Mouse (Mus musculus) intestine, postnatal 0 days (tissue): ENCODE data around the gene Il31. TPM values are rescaled to one million over a fixed set of nuclear protein-coding genes. Genes with fewer than 3 reads are reported as not detected.

Experiments
- ATAC-seq: fragments of 200-750 bp; cut with Nextera tagmentation; 2 replicates; pipeline ENCODE4 v1.8.0; 2017; ENCODE audit warnings: mild to moderate bottlenecking, moderate TSS enrichment, moderate library complexity
- H3K27ac ChIP-seq: fragments of 300-500 bp; sonication (generic); 2 replicates; pipeline ENCODE4 v1.5.1; 2014; ENCODE audit warnings: mild to moderate bottlenecking, low read depth, low read length, moderate library complexity
- H3K27me3 ChIP-seq: fragments of 300-500 bp; sonication (generic); replicated peaks from 2 replicates; pipeline ENCODE4 v1.6.1; 2014; ENCODE audit warnings: low read length, mixed read lengths; ENCODE audit not compliant: control insufficient read depth, insufficient read depth
- H3K36me3 ChIP-seq: fragments of 300-500 bp; sonication (generic); 2 replicates; pipeline ENCODE4 v1.6.1; 2014; ENCODE audit warnings: mild to moderate bottlenecking, moderate library complexity; ENCODE audit not compliant: control insufficient read depth, insufficient read depth
- H3K4me1 ChIP-seq: fragments of 300-500 bp; sonication (generic); replicated peaks from 2 replicates; pipeline ENCODE4 v1.6.1; 2014; ENCODE audit warnings: antibody characterized with exemption, low read length, mixed read lengths; ENCODE audit not compliant: control insufficient read depth, insufficient read depth
- H3K4me2 ChIP-seq: fragments of 300-500 bp; sonication (generic); replicated peaks from 2 replicates; pipeline ENCODE4 v1.6.1; 2014; ENCODE audit warnings: low read depth, mild to moderate bottlenecking, moderate library complexity
- H3K4me3 ChIP-seq: fragments of 300-500 bp; sonication (generic); 2 replicates; pipeline ENCODE4 v1.5.1; 2014; ENCODE audit warnings: low read depth, low read length
- H3K9ac ChIP-seq: fragments of 300-500 bp; sonication (generic); 2 replicates; pipeline ENCODE4 v1.6.1; 2014; ENCODE audit warnings: mild to moderate bottlenecking, low read depth, low read length
- H3K9me3 ChIP-seq: fragments of 300-500 bp; sonication (generic); 2 replicates; pipeline ENCODE4 v1.6.1; 2016; ENCODE audit warnings: mixed run types; ENCODE audit not compliant: control insufficient read depth
- CTCF ChIP-seq: sonication (generic); IDR thresholded peaks from 2 replicates; pipeline ENCODE4 v1.5.1; 2016; ENCODE audit warnings: low read depth, mild to moderate bottlenecking, control low read depth, antibody characterized with exemption, moderate library complexity
- whole genome bisulfite sequencing: fragments of 180-500 bp; shearing (Covaris S2); extraction: QIAGEN DNeasy Blood & Tissue Kit; methylation state at CpG from one replicate; pipeline ENCODE4 v1.1.7; 2014; 5-methylcytosine and 5-hydroxymethylcytosine counted together
- microRNA-seq: library from miRNA; unstranded; fragments of <30 nt; microRNA quantifications from one replicate; pipeline ENCODE4, GENCODE M21; 2016
- polyA plus RNA-seq: library from polyadenylated mRNA; unstranded; fragments of >200 nt; fragmentation: Nextera tagmentation; extraction: Ambion mirVana; gene quantifications from 2 replicates; pipeline ENCODE4 v1.2.1, GENCODE M21; 2015

Gene Il31
- polyA plus RNA-seq, 1 experiment from 2014 or later = not detected

GRCm38 (mm10) chr5:123439312-123439711 is 50.0 kb downstream of the Il31 start:
- no peak for TF ChIP-seq CTCF
- ATAC-seq = no peak
- WGBS = 97% methylated on average over 1 of the region's 1 CpGs
- H3K9ac ChIP-seq = no peak overlapping the region
- H3K4me1 ChIP-seq = 0 out of 2 replicates have a peak, but pooled peaks cover 3% of the 10 kb centered on the region
- no peak overlapping the region for H3K4me3 ChIP-seq
- no peak overlapping the region for H3K27ac ChIP-seq
- H3K27me3 ChIP-seq = no peaks in the 10 kb centered on the region
- H3K36me3 ChIP-seq = peaks cover 30% of the 10 kb centered on the region
- H3K4me2 ChIP-seq = no peak overlapping the region
- no peaks in the 10 kb centered on the region for H3K9me3 ChIP-seq

- Histone ChIP-seq H3K4me2 (no peak overlapping the region), H3K36me3 (peaks cover 24% of the 10 kb centered on the region), H3K4me1 (0 out of 2 replicates have a peak, but pooled peaks cover 3% of the 10 kb centered on the region), H3K9ac (no peak overlapping the region), H3K27ac (no peak overlapping the region), H3K4me3 (no peak overlapping the region), H3K9me3 (no peaks in the 10 kb centered on the region), H3K27me3 (no peaks in the 10 kb centered on the region)
- 78% methylated on average over 3 of the region's 3 CpGs for WGBS
- no peak for TF ChIP-seq CTCF
- ATAC-seq = no peak
Observed at GRCm38 (mm10) chr5:123438381-123438780, 50.9 kb downstream of the Il31 start.

- Histone ChIP-seq H3K27me3 (no peaks in the 10 kb centered on the region), H3K27ac (no peak overlapping the region), H3K9ac (no peak overlapping the region), H3K4me2 (no peak overlapping the region), H3K4me1 (peaks cover 3% of the 10 kb centered on the region; the same call in 1 of the 2 replicates), H3K9me3 (no peaks in the 10 kb centered on the region), H3K4me3 (no peak overlapping the region), H3K36me3 (peaks cover 8% of the 10 kb centered on the region)
- no peak for ATAC-seq
- peak; percentile 87 for TF ChIP-seq CTCF
- 34% methylated on average over 4 of the region's 4 CpGs for WGBS
Observed at GRCm38 (mm10) chr5:123436780-123437175, 52.5 kb downstream of the Il31 start.

- no peak for ATAC-seq
- no peak overlapping the region; the same call in 1 of the 2 replicates for H3K27ac ChIP-seq
- WGBS = 58% methylated on average over 8 of the region's 8 CpGs
Observed at GRCm38 (mm10) chr5:123436071-123436779, 53.1 kb downstream of the Il31 start.

GRCm38 (mm10) chr5:123432305-123432874 is 56.9 kb downstream of the Il31 start:
- WGBS = 61% methylated on average over 3 of the region's 3 CpGs
- Histone ChIP-seq H3K9ac (no peak overlapping the region), H3K27ac (0 out of 2 replicates have a peak overlapping the region, but pooled peaks have one; percentile 35), H3K4me1 (peaks cover 3% of the 10 kb centered on the region; the same call in 1 of the 2 replicates), H3K9me3 (no peaks in the 10 kb centered on the region), H3K36me3 (no peaks in the 10 kb centered on the region; the same call in 1 of the 2 replicates), H3K4me2 (no peak overlapping the region), H3K27me3 (no peaks in the 10 kb centered on the region), H3K4me3 (no peak overlapping the region)
- no peak for ATAC-seq
- no peak for TF ChIP-seq CTCF

More at GRCm38 (mm10) chr5:123436071-123436779, 53.1 kb downstream of the Il31 start:
- Histone ChIP-seq H3K4me2 (0 out of 2 replicates have a peak overlapping the region, but pooled peaks have one; percentile 3), H3K27me3 (no peaks in the 10 kb centered on the region), H3K36me3 (peaks cover 3% of the 10 kb centered on the region), H3K9me3 (no peaks in the 10 kb centered on the region), H3K4me3 (no peak overlapping the region), H3K9ac (no peak overlapping the region), H3K4me1 (peaks cover 3% of the 10 kb centered on the region; the same call in 1 of the 2 replicates)
- peak; percentile 45 for TF ChIP-seq CTCF

- ATAC-seq = no peak
- WGBS = 66% methylated on average over 13 of the region's 13 CpGs
- no peak for TF ChIP-seq CTCF
- Histone ChIP-seq H3K27ac (peak overlapping the region; percentile 35; the same call in 1 of the 2 replicates), H3K4me3 (no peak overlapping the region), H3K9ac (no peak overlapping the region), H3K4me2 (no peak overlapping the region), H3K9me3 (no peaks in the 10 kb centered on the region), H3K36me3 (peaks cover 3% of the 10 kb centered on the region; the same call in 1 of the 2 replicates), H3K27me3 (no peaks in the 10 kb centered on the region), H3K4me1 (peaks cover 3% of the 10 kb centered on the region; the same call in 1 of the 2 replicates)
Observed at GRCm38 (mm10) chr5:123431524-123432304, 57.6 kb downstream of the Il31 start.

Small RNA genes within 50 kb of the gene (microRNA-seq; reads per million reads assigned to microRNA genes)
- gene Mir7647 = not detected

Other genes starting within 250 kb of the Il31 start
- 0.42 and 0.51 TPM in 2 replicates for gene Wdr66, start 237.4 kb downstream of the Il31 start, polyA plus RNA-seq
- 4.2 and 4.7 TPM in 2 replicates for gene Bcl7a, start 145.7 kb downstream of the Il31 start, polyA plus RNA-seq
- 17.8 and 18.4 TPM in 2 replicates for gene Mlxip, start 94.7 kb downstream of the Il31 start, polyA plus RNA-seq
- gene Lrrc43, start 184 bp downstream of the Il31 start, polyA plus RNA-seq = not detected in 2 replicates
- gene B3gnt4, start 21.0 kb upstream of the Il31 start, polyA plus RNA-seq = 0.20 TPM in 1 of 2 replicates, not detected in the other
- gene Diablo, start 34.7 kb upstream of the Il31 start, polyA plus RNA-seq = 52.9 and 57.0 TPM in 2 replicates
- 9.6 and 10.5 TPM in 2 replicates for gene Gm49027, start 36.0 kb upstream of the Il31 start, polyA plus RNA-seq
- 15.9 and 17.7 TPM in 2 replicates for gene Vps33a, start 83.5 kb upstream of the Il31 start, polyA plus RNA-seq
- gene Clip1, start 195.1 kb upstream of the Il31 start, polyA plus RNA-seq = 15.7 and 17.7 TPM in 2 replicates
- gene Zcchc8, start 231.6 kb upstream of the Il31 start, polyA plus RNA-seq = 27.1 and 32.6 TPM in 2 replicates